Mouse (Mus musculus) B cell, adult 2 months (primary cell): ENCODE measurements around the gene Pycr1.

Experiments
- DNase-seq, 2 experiments: peaks; one replicate each; pipeline ENCODE4 v3.0.0; 2022

Gene Pycr1

DNA sequence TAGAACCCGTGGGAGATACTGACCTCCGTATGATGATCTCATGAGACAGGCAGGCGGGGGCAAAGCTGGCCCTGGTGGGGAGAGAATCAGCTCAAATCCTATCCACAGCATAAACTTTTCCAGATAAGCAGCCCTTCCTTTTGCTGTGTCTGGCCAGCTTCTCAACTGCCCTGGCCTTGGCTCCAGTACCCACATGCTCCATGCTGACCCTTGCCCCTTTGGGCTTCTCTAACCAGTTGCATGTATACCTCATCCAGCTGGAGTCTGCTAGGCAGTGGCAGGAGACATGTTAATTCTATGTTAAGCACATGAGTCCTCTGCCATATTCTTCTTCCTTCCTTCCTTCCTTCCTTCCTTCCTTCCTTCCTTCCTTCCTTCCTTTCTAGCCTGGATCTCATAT is 11.2 kb upstream of the Pycr1 start:
- DNase-seq = no peak

DNA sequence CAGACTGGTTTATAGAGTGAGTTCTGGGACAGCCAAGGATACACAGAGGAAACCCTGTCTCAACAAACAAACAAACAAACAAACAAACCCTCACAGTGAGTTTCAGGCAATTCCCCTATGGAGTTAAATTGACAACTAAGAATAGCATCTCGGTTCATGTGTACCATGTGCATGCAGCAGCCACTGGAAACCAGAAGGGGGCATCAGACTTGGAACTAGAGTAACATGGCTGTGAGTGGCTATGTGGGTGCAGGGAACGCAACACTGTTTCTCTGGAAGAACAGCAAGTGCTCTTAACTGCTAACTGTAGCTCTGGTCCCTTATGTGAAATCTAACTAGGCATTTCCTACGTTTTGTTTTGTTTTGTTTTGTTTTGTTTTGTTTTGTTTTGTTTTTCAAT is 8.3 kb upstream of the Pycr1 start:
- DNase-seq = no peak

DNA sequence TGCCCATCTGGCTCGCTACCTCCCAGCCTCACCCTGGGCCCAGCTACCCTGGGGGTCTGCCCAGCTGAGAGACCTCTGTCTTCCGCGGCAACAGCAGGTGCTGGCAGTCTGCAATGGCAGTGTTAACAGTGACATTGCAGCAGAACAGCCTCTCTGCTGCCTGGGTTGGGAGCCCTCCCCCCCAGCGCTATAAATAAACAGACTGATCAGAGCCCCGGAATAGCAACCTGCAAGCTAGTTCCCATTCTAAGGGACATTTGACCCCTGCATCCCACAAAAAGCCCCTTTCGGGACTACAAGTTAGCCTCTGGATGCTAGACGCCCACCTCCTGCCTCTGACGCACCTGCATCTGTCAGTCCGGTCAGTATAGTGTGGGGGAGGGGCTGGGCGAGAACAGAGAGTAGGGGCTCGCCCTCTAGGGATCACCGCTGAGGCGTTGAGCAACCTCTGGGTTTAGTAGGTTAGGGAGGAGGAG is 4.5 kb upstream of the Pycr1 start, which contains the start of gene Myadml2:
TSS of gene Myadml2 (minus strand) at position 158 of the 476 bp plus-strand sequence.
- DNase-seq = peak; percentile 43 to 53

DNA sequence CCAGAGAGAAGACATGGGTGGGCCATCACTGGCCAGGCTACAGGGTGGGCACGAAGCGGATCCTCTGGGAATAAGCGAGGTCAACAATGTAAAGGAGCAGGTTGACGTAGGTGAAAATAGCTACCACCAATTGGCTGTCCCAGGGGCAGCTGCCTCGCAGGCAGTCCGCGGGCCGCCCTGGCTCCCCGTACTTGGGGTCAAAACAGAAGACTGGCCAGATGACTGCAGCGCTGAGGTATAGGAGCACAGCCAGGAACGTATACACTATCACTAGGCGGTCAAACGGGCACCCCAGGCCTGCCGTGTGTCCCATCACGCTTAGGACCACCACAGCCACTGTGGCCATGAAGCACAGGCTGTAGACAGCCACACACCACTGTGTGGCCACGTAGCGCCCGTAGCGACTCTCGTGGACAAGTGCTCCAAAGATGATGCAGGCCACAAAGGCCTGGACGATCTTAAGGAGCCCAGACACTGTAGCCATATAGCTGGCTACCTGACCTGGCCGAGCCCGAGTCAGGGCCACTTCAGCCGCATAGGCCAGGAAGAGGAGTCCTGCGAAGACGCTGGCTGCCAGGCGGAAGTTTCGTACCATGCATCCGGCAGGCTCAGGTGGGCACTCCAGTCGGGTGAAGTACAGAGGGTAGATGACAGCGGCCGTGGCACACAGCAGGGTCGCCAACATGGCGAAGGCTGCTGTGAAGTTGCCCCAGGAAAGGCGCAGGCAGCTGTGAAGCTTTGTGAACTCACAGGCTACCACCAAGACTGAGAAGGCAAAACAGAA is 3.7 kb upstream of the Pycr1 start:
- no peak for DNase-seq

DNA sequence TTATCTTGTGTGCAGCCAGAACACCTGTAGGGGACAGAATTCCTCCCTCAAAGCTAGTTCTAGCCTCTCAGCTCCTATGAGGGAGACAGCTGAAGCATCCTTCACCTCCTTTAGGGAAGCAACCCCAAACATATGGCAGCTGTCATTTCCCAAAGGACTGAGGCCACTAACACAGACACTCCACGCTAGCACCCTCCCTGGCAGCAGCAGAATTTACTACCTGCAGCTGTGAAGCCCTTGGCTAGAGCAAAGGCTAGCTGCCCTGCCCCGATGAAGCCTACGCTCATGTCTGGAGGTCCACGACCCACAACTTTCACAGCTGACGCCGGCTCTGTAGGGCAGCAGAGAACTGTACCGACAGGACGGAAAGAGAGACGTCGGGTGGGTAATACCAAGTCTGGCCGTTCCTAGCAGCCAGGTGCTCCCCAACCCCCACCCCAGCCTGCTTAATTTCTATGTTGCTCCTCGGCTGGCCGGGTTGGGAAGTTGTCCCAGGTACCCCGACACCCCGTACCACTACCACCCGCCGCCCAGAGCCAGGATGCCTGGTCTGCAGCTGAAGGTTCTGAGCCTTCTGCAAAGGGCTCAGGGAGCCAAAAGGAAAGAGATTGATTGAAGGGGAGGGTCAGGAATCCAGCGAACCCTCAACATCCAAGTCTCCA is 499 bp downstream of the Pycr1 start:
- peak in 1 of 2 experiments; percentile 39 for DNase-seq

DNA sequence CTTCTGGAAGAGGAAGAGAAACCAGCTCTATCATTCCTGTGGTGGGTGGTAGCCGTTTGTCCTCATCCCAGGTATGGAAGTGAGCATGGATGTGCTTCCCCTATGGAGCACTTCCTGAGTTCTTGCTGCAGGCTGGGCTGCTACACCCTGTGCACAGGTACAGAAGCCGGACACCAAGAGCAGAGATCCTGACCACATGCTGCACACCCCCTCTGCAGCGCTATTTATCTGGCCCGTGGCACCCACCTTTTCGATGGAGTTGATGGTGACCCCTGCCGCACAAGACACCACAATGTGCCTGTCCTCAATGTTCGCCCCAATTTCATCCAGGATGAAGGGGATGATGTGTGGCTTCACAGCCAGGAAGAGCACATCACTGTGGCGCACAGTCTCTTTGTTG is 1.7 kb downstream of the Pycr1 start:
- no peak for DNase-seq

DNA sequence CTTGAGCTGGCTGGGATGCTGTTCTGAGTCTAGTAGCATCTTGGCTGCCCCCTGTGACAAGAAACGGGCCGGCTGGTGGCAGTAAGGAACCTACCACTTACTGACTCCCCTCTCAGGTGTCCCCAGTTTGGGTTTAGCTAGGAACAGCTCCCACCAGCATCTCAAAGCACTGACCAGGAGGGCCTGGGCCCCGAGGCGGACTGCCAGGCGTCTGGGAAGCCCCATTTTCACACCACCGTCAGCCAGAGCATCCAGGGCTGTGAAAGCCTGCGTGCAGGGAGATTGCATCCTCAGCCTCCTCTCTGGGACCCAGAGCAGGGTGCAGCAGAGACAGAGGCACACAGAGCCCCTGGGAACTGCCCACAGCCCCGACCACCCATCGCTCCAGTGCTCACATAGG is 2.3 kb downstream of the Pycr1 start:
- no peak for DNase-seq

DNA sequence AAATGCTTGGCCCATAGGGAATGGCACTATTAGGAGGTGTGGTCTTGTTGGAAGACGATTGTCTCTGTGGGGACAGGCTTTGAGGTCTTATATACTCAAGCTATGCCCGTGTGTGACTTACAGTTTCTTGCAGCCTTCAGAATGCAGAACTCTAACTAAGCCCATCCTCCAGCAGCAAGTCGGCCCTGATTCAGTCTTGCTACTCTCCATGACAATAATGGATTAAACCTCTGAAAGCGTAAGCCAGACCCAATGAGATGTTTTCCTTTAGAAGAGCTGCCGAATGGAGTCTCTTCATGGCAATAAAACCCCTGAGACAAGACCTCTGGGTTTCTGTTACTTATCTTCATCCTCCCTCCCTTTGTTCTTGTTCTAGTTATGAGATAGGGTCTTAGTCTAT is 8.8 kb downstream of the Pycr1 start:
- no peak for DNase-seq

DNA sequence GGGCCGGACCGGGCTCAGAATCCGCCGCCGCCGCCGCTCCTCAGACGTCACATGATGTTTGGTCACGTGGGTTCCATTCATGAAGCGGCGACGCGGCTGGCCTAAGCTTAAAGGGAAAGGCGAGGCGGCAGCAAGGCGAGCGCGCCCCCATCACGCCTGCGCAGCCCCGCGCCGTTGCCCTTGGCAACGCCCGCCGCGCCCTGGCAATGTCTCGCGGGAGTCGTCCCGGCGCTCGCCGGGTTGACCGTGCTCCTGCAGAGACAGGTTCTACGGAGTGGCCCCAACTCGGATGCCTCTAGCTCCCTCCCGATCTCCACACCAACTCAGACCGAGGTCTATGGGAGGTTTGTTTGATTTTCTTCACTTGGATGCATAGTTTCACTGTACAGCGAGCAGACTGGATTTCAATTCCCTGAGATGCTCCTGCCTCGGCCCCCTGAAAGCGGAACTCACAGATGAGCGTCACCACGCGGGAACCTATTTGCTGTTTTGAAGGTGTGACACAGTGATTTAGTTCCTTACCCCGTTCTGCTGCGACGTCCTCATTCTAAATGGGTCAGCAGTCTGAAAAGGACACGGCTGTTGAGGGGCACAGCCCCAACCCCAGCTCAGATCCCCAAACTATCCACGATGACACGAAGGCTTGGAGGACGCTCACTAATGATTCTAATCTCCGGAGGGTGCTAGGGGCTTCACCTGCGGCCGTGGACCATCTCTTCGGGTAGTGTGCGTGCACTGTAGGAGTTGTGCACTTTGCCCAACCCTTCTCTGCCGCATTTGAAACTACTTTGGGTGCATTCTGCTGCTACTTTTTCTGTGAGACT is 9.8 kb downstream of the Pycr1 start, which contains the start of gene Mafg:
TSS of gene Mafg (minus strand) at position 81 of the 824 bp plus-strand sequence.
- DNase-seq = peak; percentile 88 to 90

DNA sequence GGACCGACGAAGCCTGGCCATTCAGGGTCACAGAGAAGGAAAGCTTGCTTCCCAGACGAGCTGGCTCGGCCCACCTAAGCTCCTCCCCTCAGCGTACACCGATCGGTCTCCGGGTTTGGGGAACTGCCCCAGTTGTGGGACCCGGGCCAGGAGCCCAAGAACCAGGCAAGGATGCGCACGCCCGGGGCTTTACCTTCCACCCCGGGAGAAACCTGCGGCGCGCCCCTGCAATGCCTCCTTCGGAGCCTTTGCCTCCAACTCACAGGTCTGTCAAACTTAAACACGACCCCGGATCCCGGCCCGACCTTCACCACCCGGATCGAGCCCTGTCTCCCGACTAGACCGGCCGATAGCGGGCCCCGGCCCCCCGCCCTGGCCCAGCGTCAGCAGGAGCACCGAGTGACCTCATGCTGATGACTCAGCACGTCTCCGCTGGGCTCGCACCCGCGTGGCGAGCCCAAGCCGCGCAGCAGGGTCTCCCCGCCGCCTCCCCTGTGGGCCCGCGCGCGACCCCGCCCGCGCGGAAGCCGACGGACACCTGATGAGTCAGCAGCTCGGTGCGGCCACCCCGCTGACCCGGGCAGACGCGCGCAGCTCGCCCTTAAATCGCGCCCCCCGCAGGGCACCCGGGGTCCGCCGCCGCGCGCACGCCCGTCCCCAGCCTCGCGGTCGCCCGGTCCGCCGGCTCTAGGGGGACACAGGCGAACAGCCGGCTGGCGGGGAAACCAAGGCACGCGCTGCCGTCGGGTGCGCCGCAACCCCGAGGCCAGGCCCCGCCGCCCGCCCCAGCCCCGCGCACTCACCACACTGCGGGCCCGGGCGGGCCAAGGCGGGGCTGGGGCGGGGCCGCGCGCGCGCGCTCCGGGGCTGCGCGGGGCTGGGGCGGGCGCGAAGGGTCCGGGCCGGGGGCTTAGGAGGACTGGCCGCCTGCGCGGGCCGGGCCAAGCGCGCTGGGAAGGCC is 10.7 kb downstream of the Pycr1 start:
- peak; percentile 65 to 66 for DNase-seq

DNA sequence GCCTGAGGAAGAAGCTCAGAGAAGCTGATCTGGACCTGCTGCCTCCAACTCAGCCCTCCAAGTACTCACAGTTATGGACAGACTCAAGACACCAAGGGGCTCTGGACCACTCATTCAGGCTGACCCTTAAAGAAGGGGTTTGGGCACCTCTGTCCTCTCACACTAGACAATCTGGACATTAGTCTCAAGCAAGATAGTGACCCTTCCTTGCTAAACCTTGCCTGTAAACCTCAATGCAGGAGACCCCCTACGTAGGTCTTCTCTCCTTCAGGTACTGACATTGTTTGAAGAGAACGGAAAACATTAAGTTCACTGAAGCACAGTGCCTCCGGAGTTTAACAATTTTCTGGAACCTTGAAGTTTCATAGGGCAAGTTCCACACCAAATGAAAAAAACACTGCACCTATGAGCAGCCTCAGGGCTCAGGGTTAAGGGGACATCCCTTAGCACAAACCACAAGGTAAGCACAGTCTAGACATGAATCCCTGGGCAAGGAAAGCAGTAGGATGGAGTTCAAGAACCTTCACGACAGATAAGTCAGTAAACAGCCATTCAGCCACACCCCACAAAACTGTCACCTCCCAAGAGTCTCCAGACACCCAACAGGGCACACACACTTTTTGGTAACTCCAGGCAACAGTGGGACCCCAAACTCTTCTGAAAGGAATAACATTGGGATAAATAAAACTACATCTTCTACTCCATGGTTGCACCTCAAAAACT is 11.7 kb downstream of the Pycr1 start:
- DNase-seq = no peak

DNA sequence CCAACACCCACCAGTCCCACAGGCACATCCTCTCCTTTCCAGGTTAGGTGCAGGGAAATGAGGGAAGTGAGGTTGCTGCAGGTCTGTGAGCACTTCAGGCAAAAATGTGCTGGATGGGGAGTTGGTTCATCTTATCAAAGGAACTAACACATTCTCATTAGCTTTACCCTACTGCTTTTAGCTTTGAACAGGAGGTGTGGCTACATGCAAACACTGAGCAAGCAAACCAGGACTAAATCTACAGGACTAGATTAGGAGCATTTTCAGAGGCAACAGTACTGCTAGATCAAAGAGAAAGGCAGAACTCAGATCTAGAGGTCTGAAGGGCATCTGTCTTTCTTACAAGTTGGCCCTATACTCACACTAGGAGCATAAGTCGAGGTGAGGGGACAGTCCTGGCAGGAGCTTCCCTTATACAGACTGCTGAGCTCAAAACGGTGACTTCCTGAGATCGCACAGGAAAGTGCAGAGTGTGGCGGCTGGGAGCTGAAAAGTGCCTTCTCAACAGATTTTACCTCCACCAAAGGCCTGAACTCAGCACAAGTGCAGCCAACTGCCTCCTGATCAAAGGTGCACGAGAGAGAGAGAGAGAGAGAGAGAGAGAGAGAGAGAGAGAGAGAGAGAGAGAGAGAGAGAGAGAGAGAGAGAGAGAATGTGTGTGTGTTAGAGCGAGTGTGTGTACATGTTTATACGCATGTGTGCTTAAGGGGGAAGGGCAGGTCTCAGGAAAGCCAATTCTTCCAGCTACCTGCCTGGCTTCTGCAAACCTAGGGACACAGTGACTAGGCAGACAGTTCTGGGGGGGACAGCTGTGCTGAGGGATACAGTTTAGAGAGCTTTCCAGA is 12.5 kb downstream of the Pycr1 start:
- no peak for DNase-seq

DNA sequence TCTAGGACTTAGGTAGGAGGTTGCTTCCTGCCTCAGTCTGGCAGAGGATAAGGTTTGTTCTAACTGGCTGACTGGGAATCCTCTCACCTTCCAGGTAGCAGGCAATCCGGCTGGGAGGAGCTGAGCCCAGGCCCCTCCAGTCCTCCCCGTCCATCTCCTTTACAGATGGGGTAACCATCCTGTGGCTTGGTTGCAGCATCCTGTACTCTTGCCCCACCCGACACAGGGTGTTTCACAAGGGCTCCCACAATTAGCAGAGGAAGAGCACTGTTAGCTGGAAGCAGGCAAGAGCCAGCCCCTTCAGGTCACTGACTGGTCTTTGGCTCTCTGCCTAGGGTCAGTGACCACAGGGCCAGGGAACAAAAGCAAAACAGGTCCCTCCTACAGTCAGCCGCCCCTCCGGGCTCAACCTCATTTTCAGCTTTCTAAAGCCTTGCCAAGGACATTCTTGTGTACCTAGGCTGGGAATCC is 13.1 kb downstream of the Pycr1 start:
- no peak for DNase-seq

DNA sequence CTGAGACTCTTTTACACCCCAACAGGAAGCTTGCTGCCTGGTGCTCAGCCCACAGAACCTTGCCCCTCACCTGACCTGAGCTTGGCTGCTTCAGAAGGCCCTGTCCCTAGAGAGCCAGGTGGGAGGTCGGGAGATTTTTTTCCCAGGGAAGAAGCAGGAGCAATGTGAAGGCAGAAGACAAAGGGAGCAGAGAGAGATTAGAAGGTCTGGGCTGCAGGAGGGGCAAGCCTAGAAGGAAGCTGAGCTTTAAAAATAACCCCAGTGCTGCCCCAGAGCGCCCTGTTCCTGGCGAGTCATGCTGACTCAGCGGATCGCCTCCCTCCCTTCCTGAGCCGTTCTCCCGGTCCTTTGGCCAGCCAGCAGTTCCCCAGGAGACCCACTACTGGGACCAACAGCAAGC is 13.7 kb downstream of the Pycr1 start:
- peak in 1 of 2 experiments; percentile 29 for DNase-seq

DNA sequence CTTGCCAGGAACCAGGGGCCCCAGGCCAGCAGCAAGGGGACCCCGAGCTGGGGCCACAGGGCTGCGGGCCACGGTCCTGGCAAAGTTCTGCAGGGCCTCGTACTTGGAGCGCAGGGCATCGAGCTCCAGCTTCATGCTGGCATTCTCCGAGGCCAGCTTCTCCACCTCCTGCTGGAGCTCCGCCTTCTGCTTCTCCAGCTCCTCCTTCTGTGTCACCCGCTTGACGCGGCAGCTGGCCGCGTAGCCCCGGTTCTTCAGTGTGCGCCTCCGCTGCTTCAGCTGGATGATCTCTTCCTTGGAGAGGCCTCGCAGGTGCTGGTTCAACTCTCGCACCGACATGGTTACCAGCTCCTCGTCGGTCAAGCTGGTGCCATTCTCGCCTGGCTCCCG is 14.2 kb downstream of the Pycr1 start:
- peak; percentile 50 to 51 for DNase-seq

DNA sequence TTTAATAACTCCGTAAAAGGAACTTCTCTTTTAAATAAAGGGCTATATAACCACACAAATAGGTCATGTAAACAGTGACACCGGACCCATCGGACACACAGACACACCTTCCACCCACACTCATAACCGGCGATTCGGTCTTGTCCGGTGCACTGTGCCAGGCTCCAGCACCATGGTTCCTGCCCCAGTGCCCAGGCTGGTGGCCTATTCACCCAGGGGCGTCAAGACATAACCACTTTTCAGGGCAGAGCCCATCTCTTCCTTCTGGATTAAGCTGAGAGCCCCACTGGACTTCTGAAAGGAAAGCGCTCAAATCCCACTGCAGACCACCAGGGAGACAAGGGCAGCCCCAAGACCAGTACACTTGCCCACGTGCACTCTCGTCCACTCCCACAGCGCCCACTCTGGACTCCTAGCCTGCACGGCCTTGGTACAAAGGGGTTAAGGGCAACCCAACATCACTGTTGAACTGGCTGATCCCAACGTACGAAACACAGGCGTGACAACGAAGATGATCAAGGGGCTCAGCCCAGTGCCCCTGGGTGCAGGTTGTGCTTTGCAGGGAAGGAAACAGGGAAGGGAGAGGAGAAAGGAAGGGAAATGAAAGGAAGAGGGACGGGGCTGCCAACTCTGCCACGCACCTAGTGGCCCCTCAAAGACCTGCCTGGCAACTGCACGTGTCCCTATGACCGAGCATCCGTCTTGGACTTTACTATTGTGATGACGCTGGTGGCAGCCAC is 14.8 kb downstream of the Pycr1 start:
- DNase-seq = no peak

DNA sequence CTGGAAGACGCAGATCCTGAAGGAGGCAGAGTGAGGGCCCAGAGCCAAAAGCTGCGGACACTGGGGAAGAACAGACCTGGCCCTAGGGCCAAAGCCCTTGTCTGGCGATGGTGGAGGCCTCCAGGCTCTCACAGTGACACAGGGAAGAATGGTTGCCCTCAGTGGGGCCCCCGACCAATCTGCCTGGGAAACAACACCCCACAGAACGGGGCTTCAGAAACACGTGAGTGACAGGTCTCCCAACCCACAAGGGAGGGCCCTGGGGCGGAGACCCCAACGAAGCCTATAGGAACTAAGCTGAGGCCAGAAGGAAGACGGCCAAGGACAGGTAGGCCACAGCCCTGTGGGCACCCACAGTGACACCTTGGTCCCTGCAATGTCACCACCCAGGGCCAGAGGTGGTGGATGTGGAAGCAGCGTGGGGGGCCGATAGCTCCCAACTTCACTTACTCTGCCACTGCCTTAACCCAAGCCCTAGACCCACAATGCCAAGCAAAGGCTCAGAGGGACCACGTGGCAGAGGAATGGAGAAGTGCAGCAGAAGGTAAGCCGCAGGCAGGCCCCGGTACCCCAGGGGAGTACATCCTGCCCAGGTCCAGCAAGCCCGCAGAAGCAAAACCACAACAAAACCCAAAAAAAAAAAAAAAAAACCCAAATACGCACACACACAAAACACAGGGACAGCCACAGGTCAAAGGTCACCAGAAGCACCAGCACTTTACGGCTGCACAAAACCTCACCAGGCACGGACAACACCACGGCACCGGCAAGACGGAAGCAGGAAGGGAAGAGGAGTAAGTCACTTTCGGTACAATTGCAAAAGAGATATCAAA is 15.9 kb downstream of the Pycr1 start:
- peak; percentile 80 to 84 for DNase-seq

DNA sequence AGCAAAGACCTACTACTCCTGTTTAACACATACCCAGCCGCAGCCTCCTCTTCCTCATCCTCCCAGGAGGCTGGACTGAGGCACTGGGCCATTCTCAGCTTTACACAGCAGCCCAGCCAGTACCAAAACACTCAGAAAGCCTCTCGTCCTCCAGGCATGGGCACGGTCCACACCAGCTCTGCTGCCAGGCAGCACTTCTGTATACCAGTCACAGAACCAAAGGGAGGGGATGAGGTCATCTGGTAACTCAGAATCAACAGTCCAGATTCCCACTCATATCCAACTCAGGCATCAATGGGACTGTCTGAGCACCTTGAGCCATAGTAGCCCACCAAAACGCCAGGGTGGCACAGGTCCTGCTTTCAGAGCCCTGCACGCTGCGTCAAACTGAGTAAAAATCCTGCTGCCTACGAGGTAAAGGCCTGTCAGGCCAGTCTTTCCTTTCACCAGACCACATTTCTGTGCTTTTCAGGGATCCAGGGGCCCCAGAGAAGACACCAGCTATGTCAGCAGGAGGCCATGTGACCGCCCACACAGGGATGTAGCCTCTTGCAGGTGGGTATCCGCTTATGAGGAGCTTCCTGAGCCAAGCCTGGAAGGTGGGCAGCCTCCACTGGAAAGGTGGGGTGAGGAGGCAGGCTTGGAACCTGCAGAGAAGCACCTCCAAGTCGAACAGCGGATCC is 16.6 kb downstream of the Pycr1 start:
- no peak for DNase-seq
